Mouse (Mus musculus): ENCODE measurements around the gene Topbp1. TPM values are rescaled to one million over a fixed set of nuclear protein-coding genes. Genes with fewer than 3 reads are reported as not detected.
"Not testable (repeated sequence)": the region's sequence is repeated elsewhere in the genome, so short reads cannot be mapped to it uniquely, and the experiment has no call there.

Topbp1 gene
- polyA plus RNA-seq, 1 experiment from 2014 or later = 75.6 TPM

- Histone ChIP-seq H3K9ac (ENCODE audit: low read depth, low read length) (no peak overlapping the region), H3K4me1 (replicated peaks; ENCODE audit: control insufficient read depth, insufficient read depth, low read length) (no peaks in the 10 kb centered on the region), H3K27me3 (ENCODE audit: control insufficient read depth, insufficient read depth, low read length) (no peaks in the 10 kb centered on the region), H3K4me2 (replicated peaks; ENCODE audit: low read depth, low read length) (no peak overlapping the region), H3K4me3 (ENCODE audit: low read depth, low read length) (no peak overlapping the region), H3K36me3 (ENCODE audit: control insufficient read depth, insufficient read depth, low read length) (peaks cover 8% of the 10 kb centered on the region; the same call in 1 of the 2 replicates), H3K27ac (ENCODE audit: low read depth, low read length) (no peak overlapping the region), H3K9me3 (ENCODE audit: control insufficient read depth, low read length) (no peaks in the 10 kb centered on the region)
- no peak for DNase-seq (ENCODE audit: low spot score)
- WGBS = 89% methylated on average over 9 of the region's 9 CpGs
- no peak for ATAC-seq (ENCODE audit: low FRiP score)
These were observed 21.4 kb downstream of the Topbp1 start for GRCm38 (mm10) chr9:103326449-103326848.

GRCm38 (mm10) chr9:103332663-103333062 is 27.6 kb downstream of the Topbp1 start:
- no peak overlapping the region for H3K27ac ChIP-seq (ENCODE audit: low read depth, low read length)
- WGBS = 93% methylated on average over 6 of the region's 6 CpGs
- H3K4me3 ChIP-seq (ENCODE audit: low read depth, low read length) = no peak overlapping the region
- no peak overlapping the region for H3K4me2 ChIP-seq (replicated peaks; ENCODE audit: low read depth, low read length)
- H3K27me3 ChIP-seq (ENCODE audit: control insufficient read depth, insufficient read depth, low read length) = no peaks in the 10 kb centered on the region
- no peak overlapping the region for H3K9ac ChIP-seq (ENCODE audit: low read depth, low read length)
- no peak for DNase-seq (ENCODE audit: low spot score)
- no peaks in the 10 kb centered on the region for H3K9me3 ChIP-seq (ENCODE audit: control insufficient read depth, low read length)
- no peak for ATAC-seq (ENCODE audit: low FRiP score)
- peaks cover 20% of the 10 kb centered on the region for H3K36me3 ChIP-seq (ENCODE audit: control insufficient read depth, insufficient read depth, low read length)
- H3K4me1 ChIP-seq (replicated peaks; ENCODE audit: control insufficient read depth, insufficient read depth, low read length) = no peaks in the 10 kb centered on the region

- no peak overlapping the region for H3K9ac ChIP-seq (ENCODE audit: low read depth, low read length)
- H3K4me1 ChIP-seq (replicated peaks; ENCODE audit: control insufficient read depth, insufficient read depth, low read length) = no peaks in the 10 kb centered on the region
- H3K4me2 ChIP-seq (replicated peaks; ENCODE audit: low read depth, low read length) = no peak overlapping the region
- H3K27me3 ChIP-seq (ENCODE audit: control insufficient read depth, insufficient read depth, low read length) = no peaks in the 10 kb centered on the region
- no peaks in the 10 kb centered on the region for H3K9me3 ChIP-seq (ENCODE audit: control insufficient read depth, low read length)
- DNase-seq (ENCODE audit: low spot score) (no peak), ATAC-seq (ENCODE audit: low FRiP score) (no peak)
- no peak overlapping the region for H3K4me3 ChIP-seq (ENCODE audit: low read depth, low read length)
- H3K27ac ChIP-seq (ENCODE audit: low read depth, low read length) = no peak overlapping the region
- H3K36me3 ChIP-seq (ENCODE audit: control insufficient read depth, insufficient read depth, low read length) = peaks cover 14% of the 10 kb centered on the region
These were observed 31.9 kb downstream of the Topbp1 start for GRCm38 (mm10) chr9:103336912-103337311.

- H3K9ac ChIP-seq (ENCODE audit: low read depth, low read length) = no peak overlapping the region
- no peaks in the 10 kb centered on the region for H3K27me3 ChIP-seq (ENCODE audit: control insufficient read depth, insufficient read depth, low read length)
- H3K27ac ChIP-seq (ENCODE audit: low read depth, low read length) = no peak overlapping the region
- no peak for DNase-seq (ENCODE audit: low spot score)
- no peak for ATAC-seq (ENCODE audit: low FRiP score)
- no peaks in the 10 kb centered on the region for H3K4me1 ChIP-seq (replicated peaks; ENCODE audit: control insufficient read depth, insufficient read depth, low read length)
- WGBS = 94% methylated on average over 4 of the region's 4 CpGs
- no peak overlapping the region for H3K4me3 ChIP-seq (ENCODE audit: low read depth, low read length)
- H3K4me2 ChIP-seq (replicated peaks; ENCODE audit: low read depth, low read length) = no peak overlapping the region
- no peaks in the 10 kb centered on the region for H3K9me3 ChIP-seq (ENCODE audit: control insufficient read depth, low read length)
- H3K36me3 ChIP-seq (ENCODE audit: control insufficient read depth, insufficient read depth, low read length) = peaks cover 2% of the 10 kb centered on the region; the same call in 1 of the 2 replicates
These were observed 42.0 kb downstream of the Topbp1 start for GRCm38 (mm10) chr9:103347045-103347444.

- no peaks in the 10 kb centered on the region for H3K4me1 ChIP-seq (replicated peaks; ENCODE audit: control insufficient read depth, insufficient read depth, low read length)
- WGBS = 79% methylated on average over 1 of the region's 1 CpGs
- no peak overlapping the region for H3K4me2 ChIP-seq (replicated peaks; ENCODE audit: low read depth, low read length)
- ATAC-seq (ENCODE audit: low FRiP score) = no peak
- H3K9ac ChIP-seq (ENCODE audit: low read depth, low read length) = no peak overlapping the region
- no peak for DNase-seq (ENCODE audit: low spot score)
- no peaks in the 10 kb centered on the region for H3K27me3 ChIP-seq (ENCODE audit: control insufficient read depth, insufficient read depth, low read length)
- peaks cover 2% of the 10 kb centered on the region; the same call in 1 of the 2 replicates for H3K36me3 ChIP-seq (ENCODE audit: control insufficient read depth, insufficient read depth, low read length)
- H3K9me3 ChIP-seq (ENCODE audit: control insufficient read depth, low read length) = no peaks in the 10 kb centered on the region
- H3K4me3 ChIP-seq (ENCODE audit: low read depth, low read length) = no peak overlapping the region
- H3K27ac ChIP-seq (ENCODE audit: low read depth, low read length) = no peak overlapping the region
These were observed 43.0 kb downstream of the Topbp1 start for GRCm38 (mm10) chr9:103347996-103348490.

- H3K27me3 ChIP-seq (ENCODE audit: control insufficient read depth, insufficient read depth, low read length) = no peaks in the 10 kb centered on the region
- no peak overlapping the region for H3K9ac ChIP-seq (ENCODE audit: low read depth, low read length)
- ATAC-seq (ENCODE audit: low FRiP score) = no peak
- no peak overlapping the region for H3K27ac ChIP-seq (ENCODE audit: low read depth, low read length)
- no peak for DNase-seq (ENCODE audit: low spot score)
- no peak overlapping the region for H3K4me3 ChIP-seq (ENCODE audit: low read depth, low read length)
- no peaks in the 10 kb centered on the region for H3K4me1 ChIP-seq (replicated peaks; ENCODE audit: control insufficient read depth, insufficient read depth, low read length)
- H3K9me3 ChIP-seq (ENCODE audit: control insufficient read depth, low read length) = no peaks in the 10 kb centered on the region
- H3K4me2 ChIP-seq (replicated peaks; ENCODE audit: low read depth, low read length) = no peak overlapping the region
- peaks cover 2% of the 10 kb centered on the region; the same call in 1 of the 2 replicates for H3K36me3 ChIP-seq (ENCODE audit: control insufficient read depth, insufficient read depth, low read length)
These were observed 43.8 kb downstream of the Topbp1 start for GRCm38 (mm10) chr9:103348791-103349190.

- WGBS = 90% methylated on average over 7 of the region's 7 CpGs
- H3K36me3 ChIP-seq (ENCODE audit: control insufficient read depth, insufficient read depth, low read length); H3K9me3 ChIP-seq (ENCODE audit: control insufficient read depth, low read length); H3K4me1 ChIP-seq (replicated peaks; ENCODE audit: control insufficient read depth, insufficient read depth, low read length); H3K4me3 ChIP-seq (ENCODE audit: low read depth, low read length); H3K4me2 ChIP-seq (replicated peaks; ENCODE audit: low read depth, low read length); H3K9ac ChIP-seq (ENCODE audit: low read depth, low read length); H3K27me3 ChIP-seq (ENCODE audit: control insufficient read depth, insufficient read depth, low read length); ATAC-seq (ENCODE audit: low FRiP score); H3K27ac ChIP-seq (ENCODE audit: low read depth, low read length); DNase-seq (ENCODE audit: low spot score): not testable (repeated sequence)
These were observed 48.7 kb downstream of the Topbp1 start for GRCm38 (mm10) chr9:103353500-103354260.

GRCm38 (mm10) chr9:103357893-103358292 is 52.9 kb downstream of the Topbp1 start:
- ATAC-seq (ENCODE audit: low FRiP score) (no peak), DNase-seq (ENCODE audit: low spot score) (no peak)
- Histone ChIP-seq H3K27me3 (ENCODE audit: control insufficient read depth, insufficient read depth, low read length) (no peaks in the 10 kb centered on the region), H3K4me2 (replicated peaks; ENCODE audit: low read depth, low read length) (no peak overlapping the region), H3K9ac (ENCODE audit: low read depth, low read length) (no peak overlapping the region), H3K9me3 (ENCODE audit: control insufficient read depth, low read length) (no peaks in the 10 kb centered on the region), H3K27ac (ENCODE audit: low read depth, low read length) (no peak overlapping the region), H3K4me1 (replicated peaks; ENCODE audit: control insufficient read depth, insufficient read depth, low read length) (no peaks in the 10 kb centered on the region), H3K4me3 (ENCODE audit: low read depth, low read length) (no peak overlapping the region), H3K36me3 (ENCODE audit: control insufficient read depth, insufficient read depth, low read length) (peaks cover 3% of the 10 kb centered on the region; the same call in 1 of the 2 replicates)

- H3K27ac ChIP-seq (ENCODE audit: low read depth, low read length) = no peak overlapping the region
- no peaks in the 10 kb centered on the region for H3K9me3 ChIP-seq (ENCODE audit: control insufficient read depth, low read length)
- no peak overlapping the region for H3K4me3 ChIP-seq (ENCODE audit: low read depth, low read length)
- H3K4me1 ChIP-seq (replicated peaks; ENCODE audit: control insufficient read depth, insufficient read depth, low read length) = 0 out of 2 replicates have a peak, but pooled peaks cover 3% of the 10 kb centered on the region
- no peak overlapping the region for H3K4me2 ChIP-seq (replicated peaks; ENCODE audit: low read depth, low read length)
- H3K9ac ChIP-seq (ENCODE audit: low read depth, low read length) = no peak overlapping the region
- H3K36me3 ChIP-seq (ENCODE audit: control insufficient read depth, insufficient read depth, low read length) = peaks cover 3% of the 10 kb centered on the region; the same call in 1 of the 2 replicates
- H3K27me3 ChIP-seq (ENCODE audit: control insufficient read depth, insufficient read depth, low read length) = no peaks in the 10 kb centered on the region
- ATAC-seq (ENCODE audit: low FRiP score) = no peak
- DNase-seq (ENCODE audit: low spot score) = no peak
- 91% methylated on average over 4 of the region's 4 CpGs for WGBS
These were observed 53.5 kb downstream of the Topbp1 start for GRCm38 (mm10) chr9:103358545-103358944.
